Mouse (Mus musculus): ENCODE measurements at regions not wholly inside any gene's neighbourhood (a gene's known extent, or its start where the extent isn't known, plus 50 kb on each side); places are given as distances from the start of the nearest gene placed in this dataset.

GRCm38 (mm10) chr1:23163371-23163935 lies 61.4 kb upstream of the 4933415F23Rik start:
- H3K4me1 ChIP-seq (ENCODE audit: insufficient read depth, low read depth, low read length): no peaks in the 10 kb centered on the region
- DNase-seq (ENCODE audit: low spot score): no peak
- ATAC-seq (ENCODE audit: extremely low read depth, insufficient number of reproducible peaks, low FRiP score, poor library complexity, severe bottlenecking): no peak

DNA sequence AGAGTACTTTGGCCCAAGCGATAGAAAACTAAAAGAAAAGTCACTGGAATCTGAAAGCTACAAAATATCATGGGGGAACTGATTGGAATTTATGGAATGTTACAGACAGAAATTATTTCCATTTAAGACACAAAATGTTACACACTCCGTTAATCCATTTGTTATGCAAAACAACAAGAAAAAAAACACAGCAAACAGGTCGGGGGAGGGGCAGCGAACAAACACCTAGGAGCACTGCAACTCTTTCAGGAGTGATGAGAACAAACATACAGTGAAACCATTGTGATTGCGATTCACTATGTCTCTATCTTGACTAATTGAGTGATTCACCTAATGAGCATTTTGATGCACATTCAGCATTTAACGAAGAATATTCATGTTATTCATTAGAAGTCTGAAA lies 60.7 kb upstream of the 4933415F23Rik start:
- TF ChIP-seq GATA2 (IDR thresholded peaks at IDR 0.05; ENCODE audit: borderline replicate concordance, low read depth, low read length): no peak
- no peak for TF ChIP-seq GATA1 (IDR thresholded peaks at IDR 0.05; ENCODE audit: borderline replicate concordance, low read length)
- TF ChIP-seq POLR2AphosphoS5 (IDR thresholded peaks at IDR 0.05; ENCODE audit: insufficient replicate concordance, low read depth, low read length): no peak
- no peak for DNase-seq (ENCODE audit: low spot score)
- H3K4me3 ChIP-seq (ENCODE audit: low read depth, low read length): no peak overlapping the region
- H3K4me1 ChIP-seq (ENCODE audit: insufficient read depth, low read depth, low read length): no peaks in the 10 kb centered on the region
- peaks cover 8% of the 10 kb centered on the region; the same call in 1 of the 2 replicates for H3K27me3 ChIP-seq (ENCODE audit: insufficient read depth, low read length)
- H3K9me3 ChIP-seq (replicated peaks): no peaks in the 10 kb centered on the region
- H3K36me3 ChIP-seq (replicated peaks): no peaks in the 10 kb centered on the region
- ATAC-seq (ENCODE audit: extremely low read depth, insufficient number of reproducible peaks, low FRiP score, poor library complexity, severe bottlenecking): no peak

More at GRCm38 (mm10) chr1:23163371-23163935, 61.4 kb upstream of the 4933415F23Rik start:
- Histone ChIP-seq H3K9me3 (replicated peaks) (no peaks in the 10 kb centered on the region), H3K4me3 (ENCODE audit: low read depth, low read length) (no peak overlapping the region), H3K36me3 (replicated peaks) (no peaks in the 10 kb centered on the region), H3K27me3 (ENCODE audit: insufficient read depth, low read length) (peaks cover 8% of the 10 kb centered on the region; the same call in 1 of the 2 replicates)
- TF ChIP-seq TAL1 (conservative IDR thresholded peaks at IDR 0.05; ENCODE audit: low read depth, low read length) (no peak), CTCF (IDR thresholded peaks at IDR 0.05; ENCODE audit: low read depth, low read length) (no peak), GATA1 (IDR thresholded peaks at IDR 0.05; ENCODE audit: borderline replicate concordance, low read length) (no peak), POLR2AphosphoS5 (IDR thresholded peaks at IDR 0.05; ENCODE audit: insufficient replicate concordance, low read depth, low read length) (no peak), GATA2 (IDR thresholded peaks at IDR 0.05; ENCODE audit: borderline replicate concordance, low read depth, low read length) (no peak)

Data from G1E (cell line).